Mouse (Mus musculus): ENCODE measurements around the gene Nckap1l.

Nckap1l gene

GRCm38 (mm10) chr15:103537011-103537821 lies 83.6 kb downstream of the Nckap1l start:
- DNase-seq (ENCODE audit: low read depth in 2 of 2, low spot score in 2 of 2) = no peak

DNA sequence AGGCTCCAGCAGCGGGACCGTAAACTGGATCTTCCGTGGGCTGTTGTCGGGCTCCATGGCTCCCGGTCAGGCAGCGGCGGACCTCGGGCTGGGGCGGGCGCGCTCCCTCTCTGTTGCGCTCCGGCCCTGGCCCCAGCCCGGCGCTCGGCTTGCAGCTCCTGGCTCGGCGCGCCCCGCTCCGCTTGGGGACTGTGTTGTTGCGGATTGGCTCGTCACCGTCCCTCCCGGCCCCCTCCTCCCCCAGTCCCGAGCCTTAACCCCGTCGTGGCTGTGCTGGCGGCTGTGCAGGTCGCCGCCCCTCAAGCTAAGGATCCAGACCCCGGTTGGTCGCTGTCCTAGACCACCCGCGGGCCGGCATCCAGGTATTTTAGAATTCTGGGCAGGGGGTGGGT lies 84.2 kb downstream of the Nckap1l start, which contains the start of gene Ppp1r1a:
Ppp1r1a (minus strand) TSS at position 182 of the 392 bp plus-strand sequence.
- DNase-seq (ENCODE audit: low read depth in 2 of 2, low spot score in 2 of 2) = no peak

- no peak for DNase-seq (ENCODE audit: low read depth in 2 of 2, low spot score in 2 of 2)
Measured at GRCm38 (mm10) chr15:103539259-103539658, 85.7 kb downstream of the Nckap1l start.

DNA sequence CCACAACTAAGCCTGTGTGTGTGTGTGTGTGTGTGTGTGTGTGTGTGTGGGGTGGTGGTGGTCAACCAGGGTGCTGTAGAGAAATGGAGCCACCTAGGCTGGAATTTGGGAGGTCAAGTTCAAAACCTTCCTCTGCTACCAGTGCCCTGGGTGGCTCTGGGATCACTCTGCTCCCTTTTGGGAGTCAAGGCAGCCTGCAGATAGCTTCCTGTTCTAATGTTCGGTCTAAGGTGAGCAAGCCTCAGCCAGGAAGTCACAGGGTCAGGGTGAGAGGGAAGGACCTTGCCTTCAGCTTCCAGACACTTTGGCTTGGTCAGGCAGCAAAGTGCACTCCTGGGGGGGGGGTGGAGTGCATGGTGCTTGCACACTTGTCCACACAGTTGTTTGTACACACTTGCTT lies 87.1 kb downstream of the Nckap1l start:
- DNase-seq (ENCODE audit: low read depth in 2 of 2, low spot score in 2 of 2) = no peak

- DNase-seq (ENCODE audit: low read depth in 2 of 2, low spot score in 2 of 2) = no peak
Measured at GRCm38 (mm10) chr15:103542526-103542925, 88.9 kb downstream of the Nckap1l start.

DNA sequence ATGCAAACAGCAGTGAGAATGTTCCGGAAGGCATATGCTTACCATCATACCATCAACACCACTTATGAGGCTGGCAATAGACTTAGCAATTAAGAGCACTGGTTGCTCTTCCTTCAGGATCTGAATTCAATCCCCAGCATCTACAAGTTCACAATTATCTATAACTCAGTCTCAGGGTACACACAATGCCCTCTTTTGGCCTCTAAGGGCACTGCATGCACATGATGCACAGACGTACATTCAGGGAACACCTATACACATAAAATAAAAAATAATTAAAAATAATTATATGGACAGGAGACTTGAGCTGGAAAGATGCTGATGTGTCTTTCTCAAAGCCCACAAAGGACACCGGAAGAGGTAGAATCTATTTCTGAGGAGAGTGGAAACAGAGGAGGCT lies 94.4 kb downstream of the Nckap1l start:
- DNase-seq (ENCODE audit: low read depth in 2 of 2, low spot score in 2 of 2) = no peak
